Mouse (Mus musculus) cerebral cortex, adult 2 months (tissue): ENCODE results near the gene Vti1a.

Experiments used
- WGBS: fragments of 180-500 bp; shearing (Covaris S2); methylation state at CpG from one replicate; pipeline ENCODE4 v1.1.7; 2018; 5-methylcytosine and 5-hydroxymethylcytosine counted together

Gene Vti1a

GRCm38 (mm10) chr19:55525056-55525455 lies 209.0 kb downstream of the Vti1a start:
- 52% methylated on average over 3 of the region's 3 CpGs for WGBS

DNA sequence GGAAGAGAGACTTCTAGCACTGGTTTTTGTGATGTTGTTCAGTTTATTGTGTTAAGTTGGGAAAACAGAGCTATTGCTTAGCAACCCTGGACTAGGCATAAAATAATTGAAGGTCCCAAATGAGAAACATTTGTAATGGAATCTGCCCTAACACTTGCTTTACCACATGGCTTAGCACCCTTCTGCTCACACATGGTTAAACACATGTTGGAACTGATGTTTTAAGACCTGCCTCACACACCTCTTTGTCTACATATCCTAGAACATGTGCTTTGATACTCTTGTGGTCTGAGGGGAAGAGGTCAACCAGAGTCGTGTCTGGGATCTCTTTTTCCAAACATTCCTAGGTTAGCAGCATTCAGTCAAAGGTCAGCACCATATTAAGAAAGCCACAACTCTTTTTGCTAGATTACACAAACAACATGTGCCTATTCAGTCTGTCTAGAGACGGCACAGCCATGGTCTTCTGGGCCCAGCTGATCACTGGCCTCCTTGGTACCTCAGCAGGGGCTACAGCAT lies 210.7 kb downstream of the Vti1a start:
- 83% methylated on average over 2 of the region's 2 CpGs for WGBS

DNA sequence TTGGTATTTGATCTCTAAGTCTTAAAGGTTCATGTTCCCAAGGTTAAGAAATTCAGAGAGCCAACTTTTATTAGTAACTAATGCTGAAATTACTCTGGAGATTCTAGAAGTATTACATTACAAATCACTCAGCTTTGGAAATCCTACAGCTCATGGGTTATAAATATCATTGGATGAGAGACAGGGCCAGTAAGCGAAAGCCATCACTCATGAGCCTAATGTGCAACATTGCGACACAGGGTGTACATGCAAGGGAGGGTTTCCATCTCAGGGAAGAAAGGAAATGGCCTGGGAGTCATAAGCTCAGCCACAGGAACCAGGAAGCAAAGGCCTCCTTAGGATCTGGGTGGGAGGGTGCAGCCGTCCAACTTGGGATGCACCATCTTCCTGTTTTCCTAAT lies 213.9 kb downstream of the Vti1a start:
- WGBS: 89% methylated on average over 3 of the region's 3 CpGs

- 93% methylated on average over 3 of the region's 3 CpGs for WGBS
These were observed 216.6 kb downstream of the Vti1a start for GRCm38 (mm10) chr19:55532681-55533080.

DNA sequence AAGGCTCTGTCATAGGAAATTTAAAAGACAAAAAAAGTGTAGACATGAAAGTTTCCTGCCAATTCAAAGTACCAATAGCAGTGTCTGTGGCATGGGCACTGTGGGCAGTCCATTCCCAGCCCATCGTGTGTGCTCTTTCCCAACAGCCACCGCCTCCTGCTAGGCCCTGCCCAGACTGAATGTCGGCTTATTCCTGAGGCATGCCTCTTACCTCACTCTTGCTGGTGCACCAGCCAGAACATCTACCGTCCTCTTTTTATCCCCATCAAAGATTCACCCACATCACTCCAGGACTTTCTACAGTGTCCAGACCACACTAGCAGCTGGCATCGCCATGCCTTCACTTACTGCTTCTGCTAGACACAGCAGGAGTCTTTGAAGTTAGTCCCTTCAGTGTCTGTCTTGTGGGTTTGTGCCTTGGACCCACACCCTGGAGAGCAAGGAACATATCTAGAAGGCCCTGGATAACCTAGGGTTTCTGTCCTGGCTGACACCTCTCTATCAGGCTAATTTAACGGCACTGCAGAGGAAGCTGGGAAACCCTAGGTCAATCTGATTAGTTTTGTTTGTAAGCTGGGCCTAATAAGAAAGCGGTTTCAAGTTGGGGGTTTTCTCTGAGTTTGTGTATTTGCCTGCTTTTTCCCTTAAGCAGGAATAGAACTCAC lies 220.3 kb downstream of the Vti1a start:
- 90% methylated on average over 7 of the region's 7 CpGs for WGBS

- WGBS: 61% methylated on average over 6 of the region's 6 CpGs
These were observed 221.6 kb downstream of the Vti1a start for GRCm38 (mm10) chr19:55537691-55538090.

DNA sequence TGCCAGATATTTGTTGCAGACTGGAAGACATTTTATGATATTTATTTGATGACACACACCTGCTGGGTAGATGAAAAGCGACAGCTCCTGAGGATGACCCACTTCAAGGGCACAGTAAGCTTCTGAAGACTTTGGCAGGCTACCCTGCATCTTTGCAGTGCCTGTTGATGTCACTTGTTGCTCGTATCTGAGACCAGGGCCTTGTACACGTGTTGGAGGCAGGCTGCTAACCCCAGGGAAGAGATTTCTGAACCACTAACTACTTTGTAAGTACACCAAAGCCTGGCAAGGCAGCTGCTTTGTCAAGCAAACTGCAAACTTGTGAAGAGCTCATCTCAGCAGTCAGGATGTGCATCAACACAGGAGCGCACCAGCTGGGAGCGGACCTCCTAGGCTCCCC lies 225.5 kb downstream of the Vti1a start:
- 83% methylated on average over 5 of the region's 5 CpGs for WGBS

DNA sequence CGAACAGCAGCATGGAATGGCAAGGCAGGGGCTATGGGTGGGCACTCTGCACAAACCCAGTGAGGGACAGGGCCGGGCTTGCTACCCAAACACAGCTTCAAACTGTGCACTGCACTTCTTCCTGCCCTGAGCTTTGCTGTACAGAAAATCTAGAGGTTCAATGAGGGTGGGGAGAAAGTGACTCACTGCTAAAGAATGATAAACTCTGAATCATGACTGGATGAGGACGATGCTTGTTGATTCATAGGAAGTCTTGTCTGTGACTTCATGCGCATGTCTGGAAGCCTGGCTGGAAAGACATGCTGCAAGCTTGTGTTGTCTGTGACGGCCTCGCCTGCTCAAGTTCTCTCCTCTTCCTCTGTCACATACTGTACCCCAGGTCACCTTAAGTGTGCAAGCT lies 226.4 kb downstream of the Vti1a start:
- 63% methylated on average over 6 of the region's 6 CpGs for WGBS

DNA sequence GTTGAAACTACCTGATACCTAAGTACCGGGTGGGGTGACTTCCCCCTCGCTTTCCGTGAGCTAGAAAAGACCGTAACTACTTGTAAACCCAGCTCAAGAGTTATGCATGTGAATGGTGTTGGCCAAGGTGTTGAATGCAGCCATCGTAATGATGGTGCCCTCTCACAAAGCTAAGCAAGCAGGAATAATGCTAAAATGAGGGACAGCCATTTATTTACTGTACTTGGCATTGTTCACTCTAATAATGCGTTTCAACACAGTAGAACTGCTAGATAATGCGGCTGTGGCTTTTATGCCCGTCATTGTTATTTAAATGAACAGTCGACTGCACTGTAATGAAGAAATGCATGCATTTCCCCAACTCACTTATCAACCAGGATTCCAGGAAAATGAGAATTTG lies 227.1 kb downstream of the Vti1a start:
- 86% methylated on average over 9 of the region's 9 CpGs for WGBS

GRCm38 (mm10) chr19:55544498-55544897 lies 228.4 kb downstream of the Vti1a start:
- WGBS: 64% methylated on average over 5 of the region's 5 CpGs

GRCm38 (mm10) chr19:55545529-55545928 lies 229.4 kb downstream of the Vti1a start:
- 43% methylated on average over 9 of the region's 9 CpGs for WGBS

DNA sequence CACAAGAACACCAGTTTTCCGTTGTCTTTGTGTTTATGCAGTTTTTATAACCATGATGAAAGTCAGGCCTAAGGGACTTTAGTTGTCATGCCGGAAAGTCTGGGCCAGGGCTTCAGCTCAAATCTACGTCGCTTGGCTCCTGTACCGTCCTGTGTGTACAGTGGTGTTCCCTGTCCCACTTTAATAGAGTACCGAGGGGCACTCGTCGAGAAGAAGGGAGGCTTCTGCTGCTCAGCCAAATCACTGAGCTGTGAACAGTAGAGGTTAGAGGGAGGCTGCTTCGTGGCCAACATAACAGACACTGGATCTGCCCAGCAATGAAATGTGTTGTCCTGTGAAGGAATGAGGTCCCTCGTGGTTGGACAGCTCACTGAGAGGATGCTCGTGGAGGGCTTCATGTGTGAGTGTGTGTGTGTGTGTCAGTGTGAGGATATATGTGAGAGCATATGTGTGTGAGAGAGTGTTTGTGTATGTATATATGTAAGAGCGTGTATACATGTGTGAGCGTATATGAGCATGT lies 230.0 kb downstream of the Vti1a start:
- WGBS: 83% methylated on average over 13 of the region's 13 CpGs

DNA sequence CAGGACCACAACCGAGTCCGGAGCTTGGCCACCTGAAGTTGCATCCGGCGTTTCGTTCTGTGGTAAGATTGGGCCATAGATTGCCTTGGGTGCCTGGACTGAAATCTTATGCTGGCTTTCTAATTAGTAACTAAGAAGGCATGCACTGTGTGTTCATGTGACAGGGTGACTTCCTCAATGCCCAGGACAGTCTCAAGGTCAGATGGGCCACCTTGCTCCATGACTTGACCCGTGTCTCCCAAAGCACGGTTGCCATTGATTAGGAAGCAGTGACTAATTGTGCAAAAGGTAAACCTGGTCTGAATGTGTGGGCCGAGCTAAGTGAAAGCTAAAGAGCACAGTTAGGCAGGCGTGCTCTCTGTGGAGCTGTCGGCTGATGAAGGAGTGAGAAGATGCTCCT lies 232.1 kb downstream of the Vti1a start:
- WGBS: 96% methylated on average over 10 of the region's 10 CpGs

GRCm38 (mm10) chr19:55548656-55549055 lies 232.6 kb downstream of the Vti1a start:
- WGBS: 96% methylated on average over 10 of the region's 10 CpGs

GRCm38 (mm10) chr19:55550176-55550575 lies 234.1 kb downstream of the Vti1a start:
- 98% methylated on average over 6 of the region's 6 CpGs for WGBS

GRCm38 (mm10) chr19:55552339-55552738 lies 236.2 kb downstream of the Vti1a start:
- WGBS: 95% methylated on average over 7 of the region's 7 CpGs

GRCm38 (mm10) chr19:55552861-55553260 lies 236.8 kb downstream of the Vti1a start:
- WGBS: 89% methylated on average over 7 of the region's 7 CpGs

DNA sequence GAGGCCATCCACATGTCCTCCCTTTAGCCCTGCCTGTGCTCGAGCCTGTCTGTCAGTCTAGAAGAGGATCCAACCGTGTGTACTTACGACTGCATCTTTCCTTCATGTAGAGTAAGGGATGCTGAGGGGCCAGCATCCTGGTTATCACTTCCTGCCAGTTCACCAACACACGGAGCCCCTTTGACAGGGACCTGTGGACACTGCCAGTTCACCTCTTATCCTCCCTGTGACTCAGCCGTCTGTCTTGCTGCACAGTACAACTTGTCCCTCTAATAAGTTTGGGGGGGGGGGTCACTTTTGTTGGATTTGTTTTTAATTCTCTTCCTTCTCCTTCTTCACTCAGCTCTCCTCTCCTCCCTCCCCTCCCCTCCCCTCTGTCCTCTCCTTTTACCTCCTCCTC lies 238.2 kb downstream of the Vti1a start:
- 89% methylated on average over 5 of the region's 5 CpGs for WGBS

DNA sequence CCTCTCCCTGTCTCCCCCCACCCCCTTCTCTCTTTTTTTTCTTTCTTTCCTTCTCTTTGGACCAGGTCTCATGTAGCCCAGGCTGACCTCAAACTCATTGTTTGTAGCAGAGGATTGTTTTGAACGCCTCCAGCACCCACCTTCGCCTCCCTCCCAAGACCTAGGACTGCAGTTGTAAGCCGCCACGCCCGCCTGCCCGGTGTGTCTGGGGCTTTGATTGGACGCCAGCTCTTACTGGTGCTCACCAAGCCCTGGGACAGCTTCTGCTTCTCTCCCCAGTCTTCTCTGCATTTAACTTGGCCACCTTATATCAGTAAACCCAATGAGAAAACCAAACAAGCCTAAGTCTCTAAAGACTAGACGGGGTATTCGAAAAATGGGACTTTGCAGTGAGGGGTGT lies 238.6 kb downstream of the Vti1a start:
- WGBS: 92% methylated on average over 9 of the region's 9 CpGs

DNA sequence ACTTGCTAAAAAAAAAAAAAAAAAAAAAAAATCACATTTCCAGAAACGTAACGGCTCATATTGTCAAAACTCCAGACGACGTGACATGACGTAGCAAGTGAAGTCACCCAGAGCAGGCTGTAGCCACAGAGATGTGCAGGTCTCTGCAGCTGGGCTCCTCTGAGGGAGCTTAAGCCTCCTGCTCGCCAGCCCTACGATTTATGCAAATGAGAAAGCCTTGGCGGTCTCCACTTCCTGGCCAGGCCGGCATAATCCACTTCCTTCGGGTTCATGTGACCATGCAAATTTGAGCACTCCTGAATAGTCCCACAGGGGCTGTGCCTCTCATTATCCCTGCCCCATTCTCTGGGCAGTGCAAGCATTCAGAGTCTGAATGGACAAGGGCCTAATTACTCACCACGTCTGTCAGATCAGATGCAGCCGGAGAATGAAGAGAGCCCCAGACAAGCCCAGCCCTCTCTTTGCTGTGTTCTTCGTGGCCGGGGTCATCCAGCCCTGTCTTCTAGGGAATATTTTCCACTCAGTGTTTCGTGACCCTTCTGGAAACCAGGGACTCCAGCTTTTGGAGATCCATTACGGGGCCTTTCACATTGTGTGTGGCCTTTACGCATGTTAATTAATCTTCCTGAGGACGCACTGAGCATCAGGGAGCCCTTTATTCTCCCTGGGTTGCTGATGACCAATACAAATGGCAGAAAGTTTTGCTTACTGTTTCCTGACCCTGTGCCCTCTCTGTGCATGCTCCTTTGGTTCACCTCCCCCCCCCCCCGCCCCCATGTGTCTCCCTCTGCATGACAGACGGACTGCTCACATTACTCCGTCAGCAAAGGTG lies 240.3 kb downstream of the Vti1a start:
- 56% methylated on average over 21 of the region's 21 CpGs for WGBS

DNA sequence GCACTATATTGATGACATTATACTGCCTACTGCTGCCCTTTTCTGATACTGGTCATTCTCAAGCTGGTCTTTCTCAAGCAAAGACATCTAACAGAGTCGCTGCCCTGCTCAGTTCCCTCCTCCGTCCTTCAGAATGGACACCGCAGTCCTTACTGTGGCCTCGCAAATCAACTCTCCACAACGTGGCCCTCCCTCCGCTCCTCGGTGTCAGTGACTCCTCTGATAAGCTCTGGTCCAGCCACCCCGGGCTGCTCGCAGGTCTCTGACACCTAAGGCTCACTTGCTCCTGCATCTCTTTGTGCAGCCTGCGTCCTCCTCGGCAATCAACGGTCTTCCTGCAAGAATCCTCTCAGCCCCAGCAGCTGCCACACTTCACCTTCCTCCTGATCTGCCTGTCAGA lies 243.2 kb downstream of the Vti1a start:
- WGBS: 94% methylated on average over 12 of the region's 12 CpGs

DNA sequence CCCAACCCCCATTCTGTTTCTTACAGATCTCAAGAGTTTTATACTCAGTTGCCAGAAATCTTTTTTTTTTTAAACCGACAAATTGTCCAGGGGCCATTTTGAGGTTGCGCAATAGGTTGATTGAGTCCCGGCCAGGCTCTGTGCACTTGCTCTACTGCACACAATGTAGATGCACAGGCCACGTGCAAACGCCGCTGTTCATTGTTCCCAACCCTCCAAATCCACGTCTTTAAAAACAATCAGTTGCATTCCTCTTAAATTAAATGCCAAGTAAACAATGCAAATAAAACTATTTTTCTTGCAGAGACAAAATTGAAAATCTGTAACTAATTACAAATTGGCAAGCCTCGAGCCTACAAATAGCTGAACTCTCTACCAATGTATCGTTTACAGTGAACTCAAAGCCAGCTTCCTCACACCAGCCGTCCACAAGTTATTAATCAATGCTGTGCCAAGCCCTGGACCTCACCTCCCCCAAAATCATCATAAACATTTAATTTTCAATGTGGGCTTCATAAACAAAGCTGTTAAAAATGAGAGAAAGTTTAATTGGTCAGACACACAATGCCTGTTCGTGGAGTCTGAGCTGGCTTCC lies 244.1 kb downstream of the Vti1a start:
- 90% methylated on average over 11 of the region's 11 CpGs for WGBS
